Mouse (Mus musculus): Measurements from ENCODE around the gene Ccdc78. TPM values are rescaled to one million over a fixed set of nuclear protein-coding genes. Genes with fewer than 3 reads are reported as not detected.

The Ccdc78 gene
- total RNA-seq, 2 experiments from 2014 or later, result 0.49 to 0.51 TPM

- peak overlapping the region; percentile 87 for H3K4me3 ChIP-seq
- H3K27ac ChIP-seq, result peak overlapping the region; percentile 99
- TF ChIP-seq CTCF (conservative IDR thresholded peaks at IDR 0.05), result no peak
These were observed 47.7 kb downstream of the Ccdc78 start for GRCm38 (mm10) chr17:25833961-25834594.

GRCm38 (mm10) chr17:25834595-25835222, 48.3 kb downstream of the Ccdc78 start:
- Histone ChIP-seq H3K4me3 (peak overlapping the region; percentile 87), H3K27ac (peak overlapping the region; percentile 99)
- no peak for TF ChIP-seq CTCF (conservative IDR thresholded peaks at IDR 0.05)
- DNase-seq (ENCODE audit: low spot score in 2 of 2), result no peak

More at GRCm38 (mm10) chr17:25833961-25834594, 47.7 kb downstream of the Ccdc78 start:
- no peak for DNase-seq (ENCODE audit: low spot score in 2 of 2)

- no peak for TF ChIP-seq CTCF (conservative IDR thresholded peaks at IDR 0.05)
- H3K4me3 ChIP-seq, result no peak overlapping the region; the same call in 1 of the 2 replicates
- DNase-seq (ENCODE audit: low spot score in 2 of 2), result no peak
- H3K27ac ChIP-seq, result peak overlapping the region; percentile 99
These were observed 48.9 kb downstream of the Ccdc78 start for GRCm38 (mm10) chr17:25835301-25835700.

GRCm38 (mm10) chr17:25835816-25836215, 49.4 kb downstream of the Ccdc78 start:
- peak overlapping the region; percentile 72 for H3K4me3 ChIP-seq
- no peak for TF ChIP-seq CTCF (conservative IDR thresholded peaks at IDR 0.05)
- DNase-seq (ENCODE audit: low spot score in 2 of 2), result no peak
- peak overlapping the region; percentile 99 for H3K27ac ChIP-seq

GRCm38 (mm10) chr17:25836397-25837075, 50.2 kb downstream of the Ccdc78 start:
- DNase-seq (ENCODE audit: low spot score in 2 of 2), result no peak
- H3K27ac ChIP-seq, result peak overlapping the region; percentile 99
- peak overlapping the region; percentile 72 for H3K4me3 ChIP-seq
- TF ChIP-seq CTCF (conservative IDR thresholded peaks at IDR 0.05), result no peak

GRCm38 (mm10) chr17:25837076-25837410, 50.7 kb downstream of the Ccdc78 start, which contains the start of gene Rhbdl1:
Rhbdl1 (minus strand) TSS chr17:25837295.
- TF ChIP-seq CTCF (conservative IDR thresholded peaks at IDR 0.05), result no peak
- peak; percentile 87 to 88 for DNase-seq (ENCODE audit: low spot score in 2 of 2)
- Histone ChIP-seq H3K27ac (peak within 1 kb of the TSS; percentile 99), H3K4me3 (peak within 1 kb of the TSS; percentile 72)

- no peak for TF ChIP-seq CTCF (conservative IDR thresholded peaks at IDR 0.05)
- DNase-seq (ENCODE audit: low spot score in 2 of 2), result no peak
- Histone ChIP-seq H3K4me3 (no peak overlapping the region; the same call in 1 of the 2 replicates), H3K27ac (peak overlapping the region; percentile 99)
These were observed 51.2 kb downstream of the Ccdc78 start for GRCm38 (mm10) chr17:25837533-25837932.

- no peak for DNase-seq (ENCODE audit: low spot score in 2 of 2)
- Histone ChIP-seq H3K27ac (peak overlapping the region; percentile 14; the same call in 1 of the 2 replicates), H3K4me3 (no peak overlapping the region)
- TF ChIP-seq CTCF (conservative IDR thresholded peaks at IDR 0.05), result no peak
These were observed 52.5 kb downstream of the Ccdc78 start for GRCm38 (mm10) chr17:25838904-25839303.

- no peak for TF ChIP-seq CTCF (conservative IDR thresholded peaks at IDR 0.05)
- no peak overlapping the region for H3K4me3 ChIP-seq
- DNase-seq (ENCODE audit: low spot score in 2 of 2), result no peak
- peak overlapping the region; percentile 14; the same call in 1 of the 2 replicates for H3K27ac ChIP-seq
These were observed 53.3 kb downstream of the Ccdc78 start for GRCm38 (mm10) chr17:25839455-25840235.

Small RNA genes lying within 50 kb of the gene (microRNA-seq; reads per million reads assigned to microRNA genes)
- gene Gm25083, result 0 reads per million in 2 experiments
- gene Mir3082, result 1.8 to 3.2 reads per million in 2 experiments
- 1.9 to 3.1 reads per million in 2 experiments for gene Mir6966

Other genes with a start within 250 kb of the Ccdc78 start
- 10 to 100 TPM; 47.7 to 55.7 TPM for gene Sox8, start 215.9 kb upstream of the Ccdc78 start, total RNA-seq (2021)
- gene Lmf1, start 207.5 kb upstream of the Ccdc78 start, total RNA-seq (2021), result 10 to 100 TPM; 25.5 to 31.2 TPM
- gene Gng13, start 69.4 kb upstream of the Ccdc78 start, total RNA-seq (2021), result 100 to 1,000 TPM; 106 to 122 TPM
- gene Chtf18, start 59.2 kb upstream of the Ccdc78 start, total RNA-seq (2021), result 1 to 10 TPM; 1.2 to 1.8 TPM
- 10 to 100 TPM; 54.5 to 56.9 TPM for gene Rpusd1, start 58.9 kb upstream of the Ccdc78 start, total RNA-seq (2021)
- not detected for gene Mslnl, start 50.5 kb upstream of the Ccdc78 start, total RNA-seq (2021)
- gene Msln, start 32.2 kb upstream of the Ccdc78 start, total RNA-seq (2021), result under 1 TPM; 0.51 to 0.69 TPM
- gene Narfl, start 12.8 kb upstream of the Ccdc78 start, total RNA-seq (2021), result 10 to 100 TPM; 37.4 to 39.8 TPM
- 100 to 1,000 TPM; 116 to 117 TPM for gene Haghl, start 907 bp upstream of the Ccdc78 start, total RNA-seq (2021)
- gene Fam173a, start 6.3 kb downstream of the Ccdc78 start, total RNA-seq (2021), result 10 to 100 TPM; 83.0 to 89.3 TPM
- gene AC134908.4, start 9.1 kb downstream of the Ccdc78 start, total RNA-seq (2021), result 1 to 10 TPM; 1.4 to 1.9 TPM
- 10 to 100 TPM; 76.9 to 80.3 TPM for gene Metrn, start 10.6 kb downstream of the Ccdc78 start, total RNA-seq (2021)
- gene Fbxl16, start 22.5 kb downstream of the Ccdc78 start, total RNA-seq (2021), result 100 to 1,000 TPM; 680 to 699 TPM
- gene Wdr24, start 37.0 kb downstream of the Ccdc78 start, total RNA-seq (2021), result 10 to 100 TPM; 27.9 to 28.9 TPM
- 10 to 100 TPM; 58.0 to 61.1 TPM for gene Jmjd8, start 42.3 kb downstream of the Ccdc78 start, total RNA-seq (2021)
- 100 to 1,000 TPM; 164 to 175 TPM for gene Stub1, start 46.8 kb downstream of the Ccdc78 start, total RNA-seq (2021)
- gene Rhbdl1, start 50.7 kb downstream of the Ccdc78 start, total RNA-seq (2021), result 10 to 100 TPM; 43.0 to 44.8 TPM
- gene Gm20683, start 55.2 kb downstream of the Ccdc78 start, total RNA-seq (2021), result 10 to 100 TPM; 30.0 to 33.9 TPM
- gene Rhot2, start 58.3 kb downstream of the Ccdc78 start, total RNA-seq (2021), result 100 to 1,000 TPM in 1 of 2 experiments, 10 to 100 TPM in 1; 95.9 to 107 TPM
- gene Wdr90, start 74.9 kb downstream of the Ccdc78 start, total RNA-seq (2021), result 10 to 100 TPM; 21.7 to 24.6 TPM
- gene Mcrip2, start 82.2 kb downstream of the Ccdc78 start, total RNA-seq (2021), result 10 to 100 TPM; 20.9 to 21.6 TPM
- 10 to 100 TPM; 39.0 to 39.9 TPM for gene Mettl26, start 88.5 kb downstream of the Ccdc78 start, total RNA-seq (2021)
- gene Wfikkn1, start 94.3 kb downstream of the Ccdc78 start, total RNA-seq (2021), result 1 to 10 TPM; 1.7 to 2.8 TPM
- gene Rab40c, start 133.1 kb downstream of the Ccdc78 start, total RNA-seq (2021), result 10 to 100 TPM; 50.1 to 51.1 TPM
- gene Pigq, start 158.4 kb downstream of the Ccdc78 start, total RNA-seq (2021), result 100 to 1,000 TPM; 120 TPM
- gene Nhlrc4, start 158.4 kb downstream of the Ccdc78 start, total RNA-seq (2021), result 1 to 10 TPM; 1.3 to 1.5 TPM
- under 1 TPM; 0.41 to 0.64 TPM for gene A930017K11Rik, start 166.0 kb downstream of the Ccdc78 start, total RNA-seq (2021)
- 10 to 100 TPM; 53.6 to 58.8 TPM for gene Capn15, start 199.2 kb downstream of the Ccdc78 start, total RNA-seq (2021)